8 mouse cellular contexts compared by ENCODE assay signal in the genomic region with DNA sequence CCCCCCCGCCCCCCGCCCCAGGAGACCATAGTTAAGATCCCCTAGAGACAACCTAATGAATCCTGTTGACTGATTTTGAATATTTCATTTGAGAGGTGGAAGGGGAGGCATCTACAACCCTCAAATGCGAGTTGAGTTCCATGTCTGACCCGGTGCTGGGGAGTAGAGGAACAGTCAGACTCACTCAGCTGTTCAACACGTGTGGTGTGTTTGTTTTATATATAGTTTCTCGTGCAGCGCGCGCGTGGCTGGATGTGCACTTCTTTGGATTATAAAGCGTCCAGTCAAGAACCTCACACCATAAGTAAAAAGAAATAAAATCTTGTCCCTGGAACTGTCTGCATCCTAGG. TPM values are rescaled to one million over a fixed set of nuclear protein-coding genes. Genes with fewer than 3 reads are reported as not detected.
DNase-seq lines count a peak whose midpoint lies in the region; TF ChIP-seq lines count a peak whose summit lies in the region.

No protein-coding gene starts in this region.

- no peak for TF ChIP-seq POLR2A in thymus, adult 2 months (IDR thresholded peaks at IDR 0.05; ENCODE audit: control insufficient read depth, extremely low read depth, insufficient read depth, low read length, poor library complexity)
- no peak for TF ChIP-seq POLR2A in olfactory bulb, adult 2 months (IDR thresholded peaks at IDR 0.05; ENCODE audit: insufficient read depth, low read depth, low read length)

- H3K9me3 ChIP-seq in limb, embryonic 10.5 days (replicated peaks) = no peaks in the 10 kb centered on the region

- H3K36me3 ChIP-seq in thymus, adult 2 months (ENCODE audit: control insufficient read depth, insufficient read depth, low read length) = no peaks in the 10 kb centered on the region
- H3K36me3 ChIP-seq in limb, embryonic 10.5 days = no peaks in the 10 kb centered on the region

- no peak for TF ChIP-seq CTCF in thymus, adult 2 months (IDR thresholded peaks at IDR 0.05; ENCODE audit: borderline replicate concordance, control insufficient read depth, extremely low read depth, insufficient read depth, low read length, poor library complexity)
- no peak for TF ChIP-seq CTCF in olfactory bulb, adult 2 months (IDR thresholded peaks at IDR 0.05; ENCODE audit: insufficient read depth, low read depth, low read length)

- H3K4me3 ChIP-seq in thymus, adult 2 months (ENCODE audit: control insufficient read depth, insufficient read depth, low read length) = peak overlapping the region; percentile 51
- peak overlapping the region; percentile 75 for H3K4me3 ChIP-seq in limb, embryonic 10.5 days
- H3K4me3 ChIP-seq in olfactory bulb, adult 2 months (ENCODE audit: insufficient read depth, low read depth, low read length) = peak overlapping the region; percentile 75

- peaks cover 31% of the 10 kb centered on the region for H3K27me3 ChIP-seq in thymus, adult 2 months (ENCODE audit: control insufficient read depth, insufficient read depth, low read length)
- H3K27me3 ChIP-seq in limb, embryonic 10.5 days (ENCODE audit: low read depth, poor library complexity, severe bottlenecking) = peaks cover 41% of the 10 kb centered on the region

- peaks cover 35% of the 10 kb centered on the region for H3K4me1 ChIP-seq in thymus, adult 2 months (replicated peaks; ENCODE audit: control insufficient read depth, insufficient read depth, low read length)
- H3K4me1 ChIP-seq in limb, embryonic 10.5 days = peaks cover 57% of the 10 kb centered on the region
- H3K4me1 ChIP-seq in olfactory bulb, adult 2 months (ENCODE audit: control insufficient read depth, insufficient read depth, low read length) = peaks cover 32% of the 10 kb centered on the region

- DNase-seq in frontal cortex, postnatal 25 days (ENCODE audit: low spot score in 2 of 2) = peak; percentile 20 to 27
- DNase-seq in frontal cortex, postnatal 36 days (ENCODE audit: low spot score in 2 of 2) = no peak
- no peak for DNase-seq in thymus, adult 2 months
- DNase-seq in thymus, postnatal 25 days = no peak
- no peak for DNase-seq in limb, embryonic 10.5 days (ENCODE audit: low spot score)
- DNase-seq in cerebellum, adult 9-11 months = no peak
- DNase-seq in adrenal gland, adult 8-10 months = no peak

- peak overlapping the region; percentile 18; the same call in 1 of the 2 replicates for H3K27ac ChIP-seq in thymus, adult 2 months (ENCODE audit: control insufficient read depth, insufficient read depth, low read length)
- H3K27ac ChIP-seq in limb, embryonic 10.5 days = peak overlapping the region; percentile 72; the same call in 1 of the 2 replicates
- H3K27ac ChIP-seq in olfactory bulb, adult 2 months (ENCODE audit: insufficient read depth, low read depth, low read length) = peak overlapping the region; percentile 98

- under 1% methylated on average over 11 of the region's 11 CpGs for WGBS in thymus, adult 2 months
- 0% methylated on average over 11 of the region's 11 CpGs for WGBS in limb, embryonic 10.5 days
- under 1% methylated on average over 11 of the region's 11 CpGs for WGBS in olfactory bulb, adult 2 months

RNA-seq across cellular contexts. Expression of gene Nr4a3, which starts 0.8 kb away (rescaled TPM):
- 39.7 and 46.1 TPM in 2 replicates for polyA plus RNA-seq in thymus, adult 2 months (2012; rRNA removed)
- polyA plus RNA-seq in limb, embryonic 10.5 days (2016; fragmentation: Nextera tagmentation; extraction: Ambion mirVana) = 0.06 and 0.13 TPM in 2 replicates
- polyA plus RNA-seq in olfactory bulb, adult 2 months (2012; ENCODE audit: insufficient read depth, insufficient read length, low replicate concordance, missing spikeins) = not detected in 2 replicates
- total RNA-seq in adrenal gland, adult 8-10 months (2022) = 10 to 100 TPM; 49.4 to 74.0 (median 59.3) TPM

Comparison
In these comparisons a context has a peak if more than half of its experiments do, and no peak if none do; other contexts are left out.
1. DNase-seq: peak in frontal cortex, postnatal 25 days (2 of 2); none in frontal cortex, postnatal 36 days (0 of 2), thymus, adult 2 months (single experiment), thymus, postnatal 25 days (single experiment), limb, embryonic 10.5 days (single experiment), cerebellum, adult 9-11 months (single experiment) and adrenal gland, adult 8-10 months (single experiment).
2. H3K27ac ChIP-seq: peak in every context shown above with its lines; median percentile 98 in olfactory bulb, adult 2 months; 72 in limb, embryonic 10.5 days; 18 in thymus, adult 2 months.
3. RNA of gene Nr4a3, which starts 0.8 kb away (polyA plus RNA-seq): 39.7 to 46.1 TPM in thymus, adult 2 months and not detected in olfactory bulb, adult 2 months; 0.06 to 0.13 TPM in limb, embryonic 10.5 days; every median in the first group is over 10 times any median in the second.
4. Peak in every context shown above with its lines, with median percentiles within 50 percentile points of each other: H3K4me3 ChIP-seq.